Mouse (Mus musculus) heart, postnatal 0 days (tissue): ENCODE measurements at regions not wholly inside any gene's neighbourhood (a gene's known extent, or its start where the extent isn't known, plus 50 kb on each side); places are given as distances from the start of the nearest gene placed in this dataset.

ENCODE experiments used
- CTCF ChIP-seq: IDR thresholded peaks from 2 replicates; pipeline ENCODE4 v1.5.1; 2016; ENCODE audit warnings: antibody characterized with exemption, control low read depth, low read depth
- EP300 ChIP-seq: IDR thresholded peaks from 2 replicates; pipeline ENCODE4 v1.6.1; 2016; ENCODE audit warnings: antibody characterized with exemption, low read depth

DNA sequence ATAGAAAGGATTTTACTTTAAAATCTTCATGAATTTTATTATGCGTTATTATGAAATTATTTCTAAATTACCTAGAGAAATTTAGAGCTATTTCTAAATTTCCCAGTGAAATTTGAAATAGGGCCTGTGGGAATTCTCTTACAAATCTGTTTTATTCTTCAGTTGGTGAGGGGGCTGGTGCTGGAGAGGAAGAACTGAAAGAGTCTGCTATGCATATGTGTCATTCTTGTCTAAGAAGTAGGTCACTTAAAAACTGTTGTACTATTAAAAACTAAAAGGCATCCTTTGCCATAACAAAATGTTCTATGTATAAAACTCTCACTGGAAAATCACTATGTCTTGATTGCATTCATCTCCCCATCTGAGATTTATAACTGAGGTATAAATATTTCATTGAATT is 494.3 kb downstream of the Epha7 start:
- TF ChIP-seq CTCF = no peak
- no peak for TF ChIP-seq EP300
